Mouse (Mus musculus) 3134 (cell line): Measurements from ENCODE around the gene Galnt14.

Source experiments
- DNase-seq: peaks from one replicate; pipeline ENCODE4 v3.0.0-alpha.2; 2011; ENCODE audit warnings: low spot score; ENCODE audit not compliant: insufficient read length; ENCODE audit errors: extremely low read depth

Galnt14 gene

DNA sequence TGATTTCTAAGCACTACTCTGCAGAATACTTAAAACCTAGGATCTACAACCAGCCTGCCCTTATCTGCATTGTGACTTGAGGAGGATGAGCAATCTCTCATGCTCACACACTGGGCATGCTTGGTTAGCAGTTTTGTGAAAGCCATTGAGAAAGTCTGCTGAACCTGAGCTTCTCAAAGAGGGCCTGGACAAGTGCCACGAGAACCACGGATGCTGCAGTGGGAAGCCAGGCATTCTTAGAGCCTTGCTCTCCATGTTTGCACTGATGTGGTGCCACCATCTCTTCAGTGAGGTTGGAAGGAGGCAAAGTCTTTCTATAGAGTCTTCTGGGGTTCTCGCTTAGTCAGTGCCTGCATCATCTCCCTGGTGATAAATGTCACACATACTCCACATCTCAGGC, 194.7 kb downstream of the Galnt14 start:
- DNase-seq, result no peak

GRCm38 (mm10) chr17:73514862-73515261, 195.4 kb downstream of the Galnt14 start:
- DNase-seq, result no peak

DNA sequence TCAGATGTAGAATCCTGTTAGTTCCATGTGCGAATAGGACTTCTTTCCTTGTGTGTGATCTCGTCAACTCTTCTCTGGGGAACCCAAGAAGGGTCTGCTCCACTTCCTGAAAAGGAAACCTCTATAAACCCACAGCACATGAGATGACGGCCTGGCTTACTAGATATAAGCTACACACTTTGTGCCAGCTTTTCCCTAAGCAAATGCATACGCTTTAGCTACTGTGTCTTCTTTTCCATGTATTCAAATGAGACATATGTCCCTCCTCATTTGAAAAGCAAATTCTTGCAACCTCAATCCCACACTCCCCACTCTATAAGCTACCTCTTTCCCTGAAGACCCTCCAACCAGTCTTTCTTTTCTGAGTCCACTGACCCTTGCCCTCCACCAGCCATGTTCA, 196.0 kb downstream of the Galnt14 start:
- no peak for DNase-seq

GRCm38 (mm10) chr17:73512844-73513243, 197.4 kb downstream of the Galnt14 start:
- no peak for DNase-seq

GRCm38 (mm10) chr17:73507804-73508535, 202.3 kb downstream of the Galnt14 start:
- no peak for DNase-seq

DNA sequence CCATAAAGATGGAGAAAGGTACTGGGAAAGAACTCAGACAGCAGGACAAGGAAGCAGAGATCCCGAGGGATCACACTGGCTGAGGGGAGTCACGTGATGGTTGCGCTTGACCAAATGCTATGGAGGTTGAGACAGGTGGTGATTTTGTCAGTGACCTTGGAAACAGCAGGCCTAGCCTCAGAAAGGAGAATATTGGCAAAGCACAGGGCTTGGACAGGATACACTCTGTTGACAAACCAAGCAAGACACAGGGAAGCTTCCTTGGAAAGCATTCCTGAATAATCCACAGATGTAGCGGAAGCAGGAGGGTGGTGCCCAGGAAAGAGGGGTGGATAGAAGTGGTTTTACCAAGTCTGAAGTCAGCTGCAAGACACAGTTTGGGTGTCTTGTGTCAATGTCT, 206.1 kb downstream of the Galnt14 start:
- DNase-seq, result no peak

DNA sequence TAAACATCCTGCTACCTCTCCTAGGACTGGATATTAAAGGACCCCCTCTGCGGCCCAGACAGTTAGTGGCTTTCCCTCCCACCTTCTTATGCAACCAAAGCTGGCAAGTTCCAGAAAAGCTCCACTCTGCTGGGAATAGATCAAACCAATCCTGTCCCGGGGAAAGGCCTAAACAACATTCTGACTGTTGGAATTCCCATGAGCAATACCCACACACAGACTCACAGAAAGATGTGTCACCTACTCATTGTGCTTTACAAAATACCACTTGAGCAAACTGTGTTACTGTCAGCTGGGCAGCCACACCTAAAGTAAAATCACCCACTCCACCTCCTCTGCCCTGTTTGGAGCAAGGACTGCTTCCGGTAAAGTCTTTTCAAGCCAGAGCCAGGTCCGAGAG, 207.6 kb downstream of the Galnt14 start:
- no peak for DNase-seq

GRCm38 (mm10) chr17:73489519-73489918, 220.7 kb downstream of the Galnt14 start:
- no peak for DNase-seq

- no peak for DNase-seq
Measured at GRCm38 (mm10) chr17:73487792-73488191, 222.5 kb downstream of the Galnt14 start.

GRCm38 (mm10) chr17:73487380-73487779, 222.9 kb downstream of the Galnt14 start:
- no peak for DNase-seq

DNA sequence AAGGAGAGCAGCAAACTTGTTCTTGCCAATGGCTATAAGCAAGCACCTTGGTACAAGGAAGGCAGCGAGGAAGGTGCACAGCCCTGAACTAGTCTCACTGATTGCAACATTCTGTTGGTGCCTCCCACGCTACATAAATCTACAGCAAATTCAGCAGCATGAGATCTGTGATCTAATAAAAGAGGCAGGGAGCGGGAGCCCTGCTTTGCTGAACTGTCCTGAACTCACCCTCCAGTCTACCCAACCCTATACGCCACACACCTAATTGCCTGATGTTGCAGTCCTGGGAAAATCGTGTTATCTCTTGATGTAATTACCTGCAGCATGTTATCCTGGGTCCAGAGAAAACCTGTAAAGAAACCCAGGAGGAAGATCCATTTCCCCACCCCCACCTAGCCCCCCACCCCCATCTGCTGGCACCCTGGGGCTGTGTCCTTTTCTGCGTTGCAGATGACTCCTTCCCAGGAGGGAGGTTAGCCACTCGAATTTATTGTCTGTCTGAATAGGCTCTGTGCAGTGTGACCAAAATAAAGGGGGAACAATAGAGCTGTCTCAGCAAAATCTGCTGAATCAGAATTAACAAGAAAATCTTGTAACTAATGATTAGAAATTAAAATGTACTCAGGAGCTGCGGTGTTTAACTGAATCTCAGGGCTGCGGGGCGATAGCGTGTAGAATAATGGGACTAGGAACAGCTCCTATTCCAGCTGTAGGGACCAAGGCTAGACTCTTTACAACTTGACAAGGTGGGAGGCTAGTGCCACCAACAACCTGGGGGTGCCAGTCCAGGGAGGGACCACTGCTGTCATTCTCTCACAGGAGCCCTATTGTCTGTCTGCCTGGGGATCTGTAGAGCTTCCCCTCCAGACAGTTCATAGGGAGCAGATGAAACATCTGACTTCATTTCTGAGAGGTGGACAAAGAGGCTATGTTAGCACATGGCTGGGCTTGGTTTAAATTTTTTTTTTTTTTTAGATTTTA, 232.9 kb downstream of the Galnt14 start:
- no peak for DNase-seq

DNA sequence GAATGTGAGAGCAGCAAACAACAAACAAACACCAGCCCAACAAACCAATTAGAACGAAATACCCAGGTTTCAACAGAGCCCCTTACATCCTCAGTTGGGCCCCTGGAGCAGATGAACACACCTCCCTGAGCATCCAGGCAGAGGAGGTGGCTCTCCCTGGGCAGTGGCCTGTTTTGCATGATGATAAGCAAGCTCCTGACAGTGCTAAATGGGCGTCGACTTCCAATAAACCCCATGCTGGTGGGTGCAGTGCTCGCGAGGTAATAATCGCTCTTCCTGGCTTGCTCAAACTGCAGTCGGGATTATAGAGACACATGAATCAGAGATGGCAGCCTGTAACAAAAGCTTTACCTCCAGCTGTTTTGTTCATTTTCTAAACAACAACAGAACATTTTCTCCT, 235.9 kb downstream of the Galnt14 start:
- no peak for DNase-seq

GRCm38 (mm10) chr17:73473012-73473411, 237.2 kb downstream of the Galnt14 start:
- DNase-seq, result no peak

- no peak for DNase-seq
Measured at GRCm38 (mm10) chr17:73460874-73461273, 249.4 kb downstream of the Galnt14 start.

DNA sequence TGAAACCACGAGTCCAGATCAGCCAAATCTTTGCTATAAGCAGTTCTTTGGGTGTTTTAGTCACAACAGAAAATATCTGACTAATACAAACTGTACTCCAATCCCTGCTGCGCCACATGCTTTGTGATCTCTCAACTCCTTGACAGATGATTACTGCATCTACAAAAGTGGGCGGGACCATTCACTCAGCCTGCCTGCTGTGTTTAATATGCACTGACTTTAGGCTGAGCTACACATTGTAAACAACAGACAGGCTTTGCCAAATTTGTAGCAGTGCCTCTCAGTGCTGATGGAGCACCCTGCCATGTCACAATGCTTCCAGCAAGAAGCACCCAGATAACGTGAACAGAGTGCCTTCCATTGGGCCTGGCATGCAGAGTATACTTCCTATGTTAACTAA, 251.5 kb downstream of the Galnt14 start:
- no peak for DNase-seq

DNA sequence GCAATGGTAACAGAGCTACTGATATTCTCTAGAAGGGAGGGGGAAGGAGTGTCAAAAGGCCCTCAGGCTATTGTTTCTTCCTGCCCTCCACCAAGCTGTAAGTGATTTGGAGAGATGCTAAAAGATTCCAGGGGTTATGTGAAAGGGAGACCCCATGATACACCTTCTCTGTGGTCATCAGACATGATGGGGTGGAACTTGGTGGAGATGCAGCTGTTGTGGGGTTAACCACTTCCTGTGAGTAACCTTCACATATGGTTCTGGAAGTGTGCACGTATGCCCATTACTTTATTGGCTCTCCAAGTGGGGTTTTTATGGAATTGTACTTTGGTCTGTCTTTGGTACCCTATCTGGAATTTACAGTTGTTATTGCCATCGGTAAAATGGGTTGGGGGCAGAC, 253.7 kb downstream of the Galnt14 start:
- no peak for DNase-seq

- no peak for DNase-seq
Measured at GRCm38 (mm10) chr17:73453646-73454045, 256.6 kb downstream of the Galnt14 start.

DNA sequence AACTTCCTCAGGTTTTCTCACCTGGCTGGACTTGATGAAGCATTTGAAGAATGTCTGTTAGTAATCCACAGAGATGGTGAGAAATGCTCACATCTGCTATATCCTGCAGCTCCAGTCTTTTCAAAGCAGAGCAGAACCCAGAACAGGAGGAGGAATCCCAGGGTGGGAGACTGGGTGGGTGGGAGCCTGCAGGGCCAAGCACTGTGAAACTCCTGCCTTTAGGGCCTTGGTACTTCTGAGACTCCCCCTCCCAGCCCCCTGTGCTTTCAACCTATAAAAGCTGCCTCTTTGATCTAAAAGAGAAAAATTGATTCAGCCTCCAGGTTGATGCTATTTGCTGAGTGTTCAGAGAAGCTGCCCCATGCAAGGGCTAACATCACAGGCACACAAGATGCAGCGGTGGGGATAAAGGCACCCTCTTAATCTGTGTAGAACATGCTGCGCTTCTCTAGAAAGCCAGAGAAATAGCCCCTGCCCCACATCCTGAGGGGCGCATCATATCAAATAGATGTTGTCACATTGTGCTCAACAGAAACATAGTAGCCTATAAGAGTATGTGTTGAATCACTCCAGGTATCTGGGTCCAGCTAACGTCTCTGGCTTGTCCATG, 258.0 kb downstream of the Galnt14 start:
- no peak for DNase-seq

DNA sequence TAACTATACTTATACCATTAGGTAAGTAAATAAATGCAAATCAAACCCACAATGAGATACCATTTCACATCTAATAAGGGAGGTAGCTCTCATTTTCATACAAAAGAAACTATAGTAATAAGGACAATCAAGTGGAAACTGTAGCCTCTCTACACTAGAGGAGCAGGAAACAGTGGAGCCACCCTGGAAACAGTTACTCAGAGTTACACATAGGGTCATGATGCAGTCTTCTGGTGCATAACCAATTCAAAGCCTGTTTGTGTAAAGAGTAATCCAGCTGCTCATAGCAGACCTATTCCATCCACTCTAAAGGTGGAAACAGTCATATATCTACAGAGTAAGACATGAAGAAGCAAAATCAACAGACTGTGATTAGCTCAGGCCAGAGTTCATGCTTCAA, 261.1 kb downstream of the Galnt14 start:
- no peak for DNase-seq
